Mouse (Mus musculus): ENCODE results near the gene Pik3c2b. TPM values are rescaled to one million over a fixed set of nuclear protein-coding genes. Genes with fewer than 3 reads are reported as not detected.

Pik3c2b gene
- polyA plus RNA-seq, 1 experiment from 2014 or later, result 7.1 TPM

DNA sequence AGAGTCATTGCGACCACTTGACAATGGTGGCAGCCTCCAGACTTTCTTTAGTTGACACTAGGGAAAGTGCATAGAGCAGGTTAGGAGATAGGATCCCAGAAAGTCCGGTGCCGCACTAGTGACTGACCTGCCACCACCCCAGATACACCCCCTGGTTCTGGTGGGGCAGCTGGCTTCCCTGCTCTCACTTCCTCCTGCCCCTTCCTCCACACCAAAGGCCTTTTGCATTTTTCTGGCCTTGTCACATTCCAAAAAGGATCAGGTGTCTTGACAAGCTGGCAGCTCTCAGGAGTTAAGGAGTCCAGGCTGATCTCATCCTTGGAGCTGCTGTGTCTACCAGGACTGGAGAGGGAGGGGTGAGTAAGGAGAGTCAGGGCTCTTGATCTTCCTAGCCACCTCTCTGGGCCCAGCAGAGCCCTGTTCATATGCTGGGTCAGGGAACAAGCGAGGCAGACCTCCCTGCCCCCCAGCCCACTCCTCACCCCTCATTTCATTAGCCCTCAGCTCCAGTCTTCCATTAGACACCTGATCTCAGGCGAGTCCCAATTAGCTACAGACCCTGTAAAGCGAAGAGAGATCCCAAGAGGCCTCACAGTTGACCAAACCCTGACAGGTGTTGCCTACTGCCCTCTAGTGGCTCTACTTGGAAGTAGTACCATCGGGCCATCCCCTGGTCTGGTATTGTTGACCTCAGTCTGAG, 41.9 kb downstream of the Pik3c2b start:
- no peak overlapping the region for H3K4me3 ChIP-seq (ENCODE audit: low read depth, low read length)
- no peaks in the 10 kb centered on the region for H3K9me3 ChIP-seq (ENCODE audit: control insufficient read depth, low read length)
- H3K9ac ChIP-seq (ENCODE audit: low read depth, low read length), result no peak overlapping the region
- no peak overlapping the region for H3K27ac ChIP-seq (replicated peaks; ENCODE audit: low read depth, low read length)
- ATAC-seq (ENCODE audit: low read depth) (peak; percentile 47), DNase-seq (ENCODE audit: low spot score) (peak; percentile 86)
- H3K4me1 ChIP-seq (ENCODE audit: control insufficient read depth, insufficient read depth, low read length), result no peaks in the 10 kb centered on the region
- 46% methylated on average over 7 of the region's 7 CpGs for WGBS
- no peak overlapping the region for H3K4me2 ChIP-seq (ENCODE audit: low read depth, low read length)
- no peaks in the 10 kb centered on the region for H3K27me3 ChIP-seq (replicated peaks; ENCODE audit: control insufficient read depth, insufficient read depth, low read length)
- H3K36me3 ChIP-seq (ENCODE audit: control insufficient read depth, insufficient read depth, low read length), result peaks cover 33% of the 10 kb centered on the region; the same call in 1 of the 2 replicates

DNA sequence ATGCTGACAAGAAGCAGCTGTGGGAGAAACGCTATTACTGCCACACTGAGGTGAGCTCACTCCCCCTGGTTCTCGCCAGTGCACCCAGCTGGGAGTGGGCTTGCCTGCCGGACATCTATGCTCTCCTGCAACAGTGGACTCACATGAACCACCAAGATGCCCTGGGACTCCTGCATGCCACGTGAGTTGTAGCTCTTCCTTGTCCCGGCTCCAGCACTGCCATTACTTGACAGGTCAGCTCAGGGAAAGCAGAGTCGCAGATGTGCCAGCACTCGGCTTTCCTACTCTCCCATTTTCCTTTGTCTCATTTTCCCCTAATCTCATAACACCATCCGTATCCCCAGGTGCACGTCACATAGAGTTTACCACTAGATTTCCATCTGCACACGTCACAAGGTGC, 42.7 kb downstream of the Pik3c2b start:
- Histone ChIP-seq H3K36me3 (ENCODE audit: control insufficient read depth, insufficient read depth, low read length) (peaks cover 36% of the 10 kb centered on the region; the same call in 1 of the 2 replicates), H3K4me1 (ENCODE audit: control insufficient read depth, insufficient read depth, low read length) (no peaks in the 10 kb centered on the region), H3K4me2 (ENCODE audit: low read depth, low read length) (no peak overlapping the region), H3K4me3 (ENCODE audit: low read depth, low read length) (no peak overlapping the region), H3K9me3 (ENCODE audit: control insufficient read depth, low read length) (no peaks in the 10 kb centered on the region), H3K27me3 (replicated peaks; ENCODE audit: control insufficient read depth, insufficient read depth, low read length) (no peaks in the 10 kb centered on the region), H3K27ac (replicated peaks; ENCODE audit: low read depth, low read length) (no peak overlapping the region), H3K9ac (ENCODE audit: low read depth, low read length) (no peak overlapping the region)
- WGBS, result 86% methylated on average over 10 of the region's 10 CpGs
- ATAC-seq (ENCODE audit: low read depth), result no peak
- DNase-seq (ENCODE audit: low spot score), result no peak

GRCm38 (mm10) chr1:133089415-133089814, 43.9 kb downstream of the Pik3c2b start:
- no peak for DNase-seq (ENCODE audit: low spot score)
- Histone ChIP-seq H3K9ac (ENCODE audit: low read depth, low read length) (no peak overlapping the region), H3K27me3 (replicated peaks; ENCODE audit: control insufficient read depth, insufficient read depth, low read length) (no peaks in the 10 kb centered on the region), H3K27ac (replicated peaks; ENCODE audit: low read depth, low read length) (no peak overlapping the region), H3K36me3 (ENCODE audit: control insufficient read depth, insufficient read depth, low read length) (peaks cover 38% of the 10 kb centered on the region), H3K9me3 (ENCODE audit: control insufficient read depth, low read length) (no peaks in the 10 kb centered on the region), H3K4me1 (ENCODE audit: control insufficient read depth, insufficient read depth, low read length) (no peaks in the 10 kb centered on the region), H3K4me2 (ENCODE audit: low read depth, low read length) (no peak overlapping the region), H3K4me3 (ENCODE audit: low read depth, low read length) (no peak overlapping the region)
- ATAC-seq (ENCODE audit: low read depth), result no peak
- 79% methylated on average over 4 of the region's 4 CpGs for WGBS

GRCm38 (mm10) chr1:133090641-133091040, 45.2 kb downstream of the Pik3c2b start:
- Histone ChIP-seq H3K4me1 (ENCODE audit: control insufficient read depth, insufficient read depth, low read length) (no peaks in the 10 kb centered on the region), H3K9me3 (ENCODE audit: control insufficient read depth, low read length) (no peaks in the 10 kb centered on the region), H3K4me2 (ENCODE audit: low read depth, low read length) (no peak overlapping the region), H3K36me3 (ENCODE audit: control insufficient read depth, insufficient read depth, low read length) (peaks cover 48% of the 10 kb centered on the region), H3K27ac (replicated peaks; ENCODE audit: low read depth, low read length) (no peak overlapping the region), H3K9ac (ENCODE audit: low read depth, low read length) (no peak overlapping the region), H3K27me3 (replicated peaks; ENCODE audit: control insufficient read depth, insufficient read depth, low read length) (no peaks in the 10 kb centered on the region), H3K4me3 (ENCODE audit: low read depth, low read length) (no peak overlapping the region)
- 56% methylated on average over 6 of the region's 6 CpGs for WGBS
- DNase-seq (ENCODE audit: low spot score) (peak; percentile 43), ATAC-seq (ENCODE audit: low read depth) (peak; percentile 42; the same call in 1 of the 2 replicates)

GRCm38 (mm10) chr1:133091483-133091882, 46.0 kb downstream of the Pik3c2b start:
- no peak for DNase-seq (ENCODE audit: low spot score)

GRCm38 (mm10) chr1:133093719-133094118, 48.3 kb downstream of the Pik3c2b start:
- Histone ChIP-seq H3K4me2 (ENCODE audit: low read depth, low read length) (no peak overlapping the region), H3K4me3 (ENCODE audit: low read depth, low read length) (no peak overlapping the region), H3K9ac (ENCODE audit: low read depth, low read length) (no peak overlapping the region), H3K36me3 (ENCODE audit: control insufficient read depth, insufficient read depth, low read length) (peaks cover 65% of the 10 kb centered on the region), H3K27me3 (replicated peaks; ENCODE audit: control insufficient read depth, insufficient read depth, low read length) (no peaks in the 10 kb centered on the region), H3K4me1 (ENCODE audit: control insufficient read depth, insufficient read depth, low read length) (no peaks in the 10 kb centered on the region), H3K27ac (replicated peaks; ENCODE audit: low read depth, low read length) (no peak overlapping the region), H3K9me3 (ENCODE audit: control insufficient read depth, low read length) (no peaks in the 10 kb centered on the region)
- DNase-seq (ENCODE audit: low spot score) (no peak), ATAC-seq (ENCODE audit: low read depth) (no peak)
- 78% methylated on average over 7 of the region's 7 CpGs for WGBS

More at GRCm38 (mm10) chr1:133091483-133091882, 46.0 kb downstream of the Pik3c2b start:
- H3K27me3 ChIP-seq (replicated peaks; ENCODE audit: control insufficient read depth, insufficient read depth, low read length), result no peaks in the 10 kb centered on the region
- H3K27ac ChIP-seq (replicated peaks; ENCODE audit: low read depth, low read length), result no peak overlapping the region
- no peaks in the 10 kb centered on the region for H3K4me1 ChIP-seq (ENCODE audit: control insufficient read depth, insufficient read depth, low read length)
- peaks cover 50% of the 10 kb centered on the region for H3K36me3 ChIP-seq (ENCODE audit: control insufficient read depth, insufficient read depth, low read length)
- H3K4me2 ChIP-seq (ENCODE audit: low read depth, low read length), result no peak overlapping the region
- WGBS, result 80% methylated on average over 8 of the region's 8 CpGs
- no peak overlapping the region for H3K9ac ChIP-seq (ENCODE audit: low read depth, low read length)
- no peak for ATAC-seq (ENCODE audit: low read depth)
- H3K9me3 ChIP-seq (ENCODE audit: control insufficient read depth, low read length), result no peaks in the 10 kb centered on the region
- H3K4me3 ChIP-seq (ENCODE audit: low read depth, low read length), result no peak overlapping the region

GRCm38 (mm10) chr1:133100980-133101798, 55.7 kb downstream of the Pik3c2b start:
- ATAC-seq (ENCODE audit: low read depth) (peak; percentile 76; the same call in 1 of the 2 replicates), DNase-seq (ENCODE audit: low spot score) (peak; percentile 74)
- H3K27ac ChIP-seq (replicated peaks; ENCODE audit: low read depth, low read length), result no peak overlapping the region
- H3K4me3 ChIP-seq (ENCODE audit: low read depth, low read length), result no peak overlapping the region
- no peaks in the 10 kb centered on the region for H3K4me1 ChIP-seq (ENCODE audit: control insufficient read depth, insufficient read depth, low read length)
- H3K9ac ChIP-seq (ENCODE audit: low read depth, low read length), result no peak overlapping the region
- no peaks in the 10 kb centered on the region for H3K9me3 ChIP-seq (ENCODE audit: control insufficient read depth, low read length)
- no peaks in the 10 kb centered on the region for H3K27me3 ChIP-seq (replicated peaks; ENCODE audit: control insufficient read depth, insufficient read depth, low read length)
- H3K36me3 ChIP-seq (ENCODE audit: control insufficient read depth, insufficient read depth, low read length), result peaks cover 79% of the 10 kb centered on the region
- no peak overlapping the region for H3K4me2 ChIP-seq (ENCODE audit: low read depth, low read length)
- WGBS, result 37% methylated on average over 17 of the region's 17 CpGs

GRCm38 (mm10) chr1:133102108-133102507, 56.6 kb downstream of the Pik3c2b start:
- H3K27me3 ChIP-seq (replicated peaks; ENCODE audit: control insufficient read depth, insufficient read depth, low read length), result no peaks in the 10 kb centered on the region
- H3K27ac ChIP-seq (replicated peaks; ENCODE audit: low read depth, low read length), result no peak overlapping the region
- ATAC-seq (ENCODE audit: low read depth), result no peak
- no peak overlapping the region for H3K4me2 ChIP-seq (ENCODE audit: low read depth, low read length)
- WGBS, result 76% methylated on average over 5 of the region's 5 CpGs
- no peak overlapping the region for H3K4me3 ChIP-seq (ENCODE audit: low read depth, low read length)
- H3K4me1 ChIP-seq (ENCODE audit: control insufficient read depth, insufficient read depth, low read length), result no peaks in the 10 kb centered on the region
- no peak for DNase-seq (ENCODE audit: low spot score)
- H3K9me3 ChIP-seq (ENCODE audit: control insufficient read depth, low read length), result no peaks in the 10 kb centered on the region
- no peak overlapping the region for H3K9ac ChIP-seq (ENCODE audit: low read depth, low read length)
- peaks cover 72% of the 10 kb centered on the region for H3K36me3 ChIP-seq (ENCODE audit: control insufficient read depth, insufficient read depth, low read length)

Measured in embryonic facial prominence, embryonic 14.5 days (tissue).